Mouse (Mus musculus): ENCODE data around the gene Itgb5.

DNA sequence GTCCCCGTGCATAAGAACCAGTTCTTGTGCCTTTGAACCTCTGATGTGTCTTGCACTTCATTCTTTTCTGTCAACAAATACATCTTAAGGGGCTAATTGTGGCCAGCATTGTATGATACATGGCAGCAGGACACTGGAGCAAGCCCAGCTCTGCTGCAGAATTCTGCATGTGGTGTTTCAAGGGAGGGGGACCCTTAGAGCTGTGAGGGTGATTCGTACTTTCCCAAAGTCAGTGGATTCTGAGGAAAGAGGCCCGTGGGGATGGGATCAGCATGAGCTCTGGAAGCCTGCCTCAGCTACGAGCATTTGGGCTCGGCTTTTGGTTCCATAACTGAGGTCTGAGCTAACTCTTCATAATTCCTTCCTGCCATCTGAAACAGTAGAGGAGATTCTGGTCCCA, 75.1 kb downstream of the Itgb5 start:
- TF ChIP-seq POLR2A (IDR thresholded peaks at IDR 0.05; ENCODE audit: borderline replicate concordance, extremely low read depth, low read depth, low read length) (no peak), CTCF (IDR thresholded peaks at IDR 0.05; ENCODE audit: insufficient read depth, low read length) (no peak)

All from lung, adult 2 months (tissue).